Mouse (Mus musculus): ENCODE data around the gene Npc1l1. TPM values are rescaled to one million over a fixed set of nuclear protein-coding genes. Genes with fewer than 3 reads are reported as not detected.

Gene Npc1l1
- polyA plus RNA-seq, 1 experiment: not detected

GRCm38 (mm10) chr11:6174719-6175118 is 55.2 kb downstream of the Npc1l1 start:
- Histone ChIP-seq H3K36me3 (ENCODE audit: control insufficient read depth) (no peaks in the 10 kb centered on the region; the same call in 1 of the 2 replicates), H3K4me1 (ENCODE audit: control insufficient read depth) (peaks cover 18% of the 10 kb centered on the region), H3K9me3 (ENCODE audit: control insufficient read depth, low read length) (no peaks in the 10 kb centered on the region), H3K27me3 (ENCODE audit: control insufficient read depth) (no peaks in the 10 kb centered on the region), H3K4me3 (replicated peaks) (no peak overlapping the region)
- TF ChIP-seq TAL1 (IDR thresholded peaks at IDR 0.05; ENCODE audit: low read length): no peak
- TF ChIP-seq GATA1 (IDR thresholded peaks at IDR 0.05; ENCODE audit: low read length): no peak

DNA sequence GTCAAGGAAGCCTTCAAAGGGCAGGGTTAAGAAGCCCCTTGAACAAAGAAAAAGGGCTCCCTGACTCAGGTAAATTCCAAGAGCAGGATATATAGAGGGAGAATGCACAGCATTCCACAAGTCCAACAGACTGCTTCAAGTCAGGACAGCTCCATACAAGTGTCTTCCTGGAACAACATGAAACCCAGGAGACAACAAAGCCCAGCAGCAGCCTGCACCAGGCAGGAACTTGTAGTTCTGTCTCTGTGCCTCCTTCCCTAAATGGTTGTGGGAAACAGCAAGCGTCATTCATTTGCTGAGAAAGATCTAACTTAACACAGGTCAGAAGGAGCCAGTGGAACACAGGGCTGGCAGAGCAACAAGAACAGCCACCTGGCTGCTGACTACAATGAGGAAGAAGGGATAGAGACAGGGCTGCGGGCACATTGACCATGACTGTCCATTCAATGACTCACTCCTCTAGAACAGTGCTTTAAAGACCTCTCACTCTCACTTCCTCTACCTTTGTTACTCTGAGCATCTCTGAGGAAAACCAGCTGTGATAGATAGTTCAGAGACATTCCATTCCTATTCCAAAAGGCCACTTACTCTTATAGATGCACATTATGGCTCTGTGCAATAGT is 60.8 kb downstream of the Npc1l1 start:
- no peak overlapping the region for H3K4me3 ChIP-seq (replicated peaks)

GRCm38 (mm10) chr11:6166351-6166750 is 63.6 kb downstream of the Npc1l1 start:
- H3K36me3 ChIP-seq (ENCODE audit: control insufficient read depth): no peaks in the 10 kb centered on the region
- no peaks in the 10 kb centered on the region for H3K27me3 ChIP-seq (ENCODE audit: control insufficient read depth)
- no peak overlapping the region for H3K4me3 ChIP-seq (replicated peaks)
- no peaks in the 10 kb centered on the region for H3K9me3 ChIP-seq (ENCODE audit: control insufficient read depth, low read length)
- H3K4me1 ChIP-seq (ENCODE audit: control insufficient read depth): no peaks in the 10 kb centered on the region; the same call in none of the 2 replicates
- TF ChIP-seq TAL1 (IDR thresholded peaks at IDR 0.05; ENCODE audit: low read length): no peak
- no peak for TF ChIP-seq GATA1 (IDR thresholded peaks at IDR 0.05; ENCODE audit: low read length)

More for the DNA sequence above, 60.8 kb downstream of the Npc1l1 start:
- Histone ChIP-seq H3K4me1 (ENCODE audit: control insufficient read depth) (no peaks in the 10 kb centered on the region; the same call in 1 of the 2 replicates), H3K27me3 (ENCODE audit: control insufficient read depth) (no peaks in the 10 kb centered on the region), H3K36me3 (ENCODE audit: control insufficient read depth) (no peaks in the 10 kb centered on the region), H3K9me3 (ENCODE audit: control insufficient read depth, low read length) (no peaks in the 10 kb centered on the region)
- no peak for TF ChIP-seq GATA1 (IDR thresholded peaks at IDR 0.05; ENCODE audit: low read length)
- TF ChIP-seq TAL1 (IDR thresholded peaks at IDR 0.05; ENCODE audit: low read length): no peak

GRCm38 (mm10) chr11:6165391-6166081 is 64.4 kb downstream of the Npc1l1 start:
- H3K4me3 ChIP-seq (replicated peaks): no peak overlapping the region
- H3K36me3 ChIP-seq (ENCODE audit: control insufficient read depth): no peaks in the 10 kb centered on the region
- no peaks in the 10 kb centered on the region; the same call in none of the 2 replicates for H3K4me1 ChIP-seq (ENCODE audit: control insufficient read depth)
- H3K27me3 ChIP-seq (ENCODE audit: control insufficient read depth): no peaks in the 10 kb centered on the region
- TF ChIP-seq GATA1 (IDR thresholded peaks at IDR 0.05; ENCODE audit: low read length) (no peak), TAL1 (IDR thresholded peaks at IDR 0.05; ENCODE audit: low read length) (no peak)
- no peaks in the 10 kb centered on the region for H3K9me3 ChIP-seq (ENCODE audit: control insufficient read depth, low read length)

DNA sequence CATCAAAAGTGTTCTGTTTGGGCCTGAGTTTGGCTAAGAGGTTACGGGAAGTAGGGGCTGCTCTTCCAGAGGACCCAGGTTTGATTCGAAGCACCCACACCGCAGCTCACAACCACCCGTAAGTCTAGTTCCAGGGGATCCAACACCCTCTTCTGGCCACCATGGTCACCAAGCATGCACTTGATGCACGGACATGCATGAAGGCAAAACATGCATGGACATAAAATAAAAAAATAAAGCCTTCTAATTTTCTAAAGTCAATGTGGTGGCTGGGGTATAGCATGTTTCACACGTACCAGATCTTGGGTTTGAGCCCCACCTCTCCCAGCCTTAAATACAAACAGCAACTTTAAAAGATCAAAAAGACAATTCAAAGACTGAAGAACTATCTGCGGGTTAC is 65.2 kb downstream of the Npc1l1 start:
- H3K9me3 ChIP-seq (ENCODE audit: control insufficient read depth, low read length): no peaks in the 10 kb centered on the region
- H3K27me3 ChIP-seq (ENCODE audit: control insufficient read depth): no peaks in the 10 kb centered on the region
- H3K36me3 ChIP-seq (ENCODE audit: control insufficient read depth): no peaks in the 10 kb centered on the region
- H3K4me3 ChIP-seq (replicated peaks): no peak overlapping the region
- TF ChIP-seq GATA1 (IDR thresholded peaks at IDR 0.05; ENCODE audit: low read length) (no peak), TAL1 (IDR thresholded peaks at IDR 0.05; ENCODE audit: low read length) (no peak)
- no peaks in the 10 kb centered on the region; the same call in none of the 2 replicates for H3K4me1 ChIP-seq (ENCODE audit: control insufficient read depth)

- H3K27me3 ChIP-seq (ENCODE audit: control insufficient read depth): no peaks in the 10 kb centered on the region
- H3K4me1 ChIP-seq (ENCODE audit: control insufficient read depth): no peaks in the 10 kb centered on the region; the same call in 1 of the 2 replicates
- H3K4me3 ChIP-seq (replicated peaks): no peak overlapping the region
- H3K9me3 ChIP-seq (ENCODE audit: control insufficient read depth, low read length): no peaks in the 10 kb centered on the region
- no peak for TF ChIP-seq TAL1 (IDR thresholded peaks at IDR 0.05; ENCODE audit: low read length)
- TF ChIP-seq GATA1 (IDR thresholded peaks at IDR 0.05; ENCODE audit: low read length): no peak
- H3K36me3 ChIP-seq (ENCODE audit: control insufficient read depth): no peaks in the 10 kb centered on the region
These were observed 66.2 kb downstream of the Npc1l1 start for GRCm38 (mm10) chr11:6163706-6164105.

- Histone ChIP-seq H3K9me3 (ENCODE audit: control insufficient read depth, low read length) (no peaks in the 10 kb centered on the region), H3K4me3 (replicated peaks) (no peak overlapping the region), H3K36me3 (ENCODE audit: control insufficient read depth) (no peaks in the 10 kb centered on the region), H3K27me3 (ENCODE audit: control insufficient read depth) (no peaks in the 10 kb centered on the region), H3K4me1 (ENCODE audit: control insufficient read depth) (no peaks in the 10 kb centered on the region; the same call in 1 of the 2 replicates)
- no peak for TF ChIP-seq GATA1 (IDR thresholded peaks at IDR 0.05; ENCODE audit: low read length)
- TF ChIP-seq TAL1 (IDR thresholded peaks at IDR 0.05; ENCODE audit: low read length): no peak
These were observed 66.9 kb downstream of the Npc1l1 start for GRCm38 (mm10) chr11:6163062-6163461.

- Histone ChIP-seq H3K36me3 (ENCODE audit: control insufficient read depth) (no peaks in the 10 kb centered on the region), H3K9me3 (ENCODE audit: control insufficient read depth, low read length) (no peaks in the 10 kb centered on the region), H3K27me3 (ENCODE audit: control insufficient read depth) (no peaks in the 10 kb centered on the region), H3K4me3 (replicated peaks) (no peak overlapping the region), H3K4me1 (ENCODE audit: control insufficient read depth) (no peaks in the 10 kb centered on the region; the same call in 1 of the 2 replicates)
- TF ChIP-seq GATA1 (IDR thresholded peaks at IDR 0.05; ENCODE audit: low read length): no peak
- no peak for TF ChIP-seq TAL1 (IDR thresholded peaks at IDR 0.05; ENCODE audit: low read length)
These were observed 68.4 kb downstream of the Npc1l1 start for GRCm38 (mm10) chr11:6161549-6161948.

Other genes with a start within 250 kb of the Npc1l1 start
- gene Camk2b, start 163.8 kb downstream of the Npc1l1 start, polyA plus RNA-seq (2012): not detected in 2 replicates
- not detected in 2 replicates for gene A730071L15Rik, start 30.1 kb downstream of the Npc1l1 start, polyA plus RNA-seq (2012)
- gene Nudcd3, start 29.7 kb downstream of the Npc1l1 start, polyA plus RNA-seq (2012): 0.83 and 1.3 TPM in 2 replicates
- 0.36 and 0.37 TPM in 2 replicates for gene Ddx56, start 37.6 kb upstream of the Npc1l1 start, polyA plus RNA-seq (2012)
- gene Tmed4, start 44.7 kb upstream of the Npc1l1 start, polyA plus RNA-seq (2012): 3.1 and 3.2 TPM in 2 replicates
- 13.2 and 19.7 TPM in 2 replicates for gene Ogdh, start 61.5 kb upstream of the Npc1l1 start, polyA plus RNA-seq (2012)
- gene Zmiz2, start 158.9 kb upstream of the Npc1l1 start, polyA plus RNA-seq (2012): 13.1 and 13.2 TPM in 2 replicates
- 5.4 and 5.5 TPM in 2 replicates for gene Ppia, start 185.3 kb upstream of the Npc1l1 start, polyA plus RNA-seq (2012)
- 4.5 and 8.0 TPM in 2 replicates for gene H2afv, start 214.3 kb upstream of the Npc1l1 start, polyA plus RNA-seq (2012)
- gene Purb, start 245.8 kb upstream of the Npc1l1 start, polyA plus RNA-seq (2012): 0.79 and 0.95 TPM in 2 replicates

All from erythroblast, embryonic 14.5 days (primary cell).